Mouse (Mus musculus) embryonic facial prominence, embryonic 11.5 days (tissue): ENCODE data around the gene Fcrl6. TPM values are rescaled to one million over a fixed set of nuclear protein-coding genes. Genes with fewer than 3 reads are reported as not detected.

ENCODE experiments used
- ATAC-seq: fragments of 200-750 bp; cut with Nextera tagmentation; replicated peaks from 2 replicates; pipeline ENCODE4 v1.8.0; 2017; ENCODE audit warnings: low read depth; ENCODE audit not compliant: insufficient number of reproducible peaks, low FRiP score, low TSS enrichment
- DNase-seq: peaks from one replicate; pipeline ENCODE4 v3.0.0-alpha.2; 2015; ENCODE audit warnings: low spot score
- H3K27ac ChIP-seq: fragments of 300-500 bp; sonication (generic); replicated peaks from 2 replicates; pipeline ENCODE4 v1.5.1; 2014; ENCODE audit warnings: mild to moderate bottlenecking, low read depth, low read length, control low read depth
- H3K27me3 ChIP-seq: fragments of 300-500 bp; sonication (generic); 2 replicates; pipeline ENCODE4 v1.6.1; 2014; ENCODE audit warnings: mild to moderate bottlenecking, low read length, moderate library complexity, mixed read lengths; ENCODE audit not compliant: control insufficient read depth, insufficient read depth
- H3K36me3 ChIP-seq: fragments of 300-500 bp; sonication (generic); replicated peaks from 2 replicates; pipeline ENCODE4 v1.6.1; 2014; ENCODE audit warnings: low read depth, mild to moderate bottlenecking, low read length, moderate library complexity, mixed read lengths; ENCODE audit not compliant: control insufficient read depth, insufficient read depth
- H3K4me1 ChIP-seq: fragments of 300-500 bp; sonication (generic); 2 replicates; pipeline ENCODE4 v1.6.1; 2014; ENCODE audit warnings: low read length, mixed read lengths; ENCODE audit not compliant: control insufficient read depth, insufficient read depth
- H3K4me2 ChIP-seq: fragments of 300-500 bp; sonication (generic); 2 replicates; pipeline ENCODE4 v1.6.1; 2014; ENCODE audit warnings: low read depth, mild to moderate bottlenecking, control low read depth, low read length, moderate library complexity
- H3K4me3 ChIP-seq: fragments of 300-500 bp; sonication (generic); 2 replicates; pipeline ENCODE4 v1.5.1; 2014; ENCODE audit warnings: low read depth, low read length, control low read depth
- H3K9ac ChIP-seq: fragments of 300-500 bp; sonication (generic); replicated peaks from 2 replicates; pipeline ENCODE4 v1.6.1; 2014; ENCODE audit warnings: mild to moderate bottlenecking, control low read depth, low read length
- H3K9me3 ChIP-seq: fragments of 300-500 bp; sonication (generic); replicated peaks from 2 replicates; pipeline ENCODE4 v1.6.1; 2016; ENCODE audit warnings: mild to moderate bottlenecking, low read length, inconsistent platforms, mixed read lengths; ENCODE audit not compliant: control insufficient read depth
- WGBS: fragments of 180-500 bp; shearing (Covaris S2); extraction: QIAGEN DNeasy Blood & Tissue Kit; methylation state at CpG from one replicate; pipeline ENCODE4 v1.1.7; 2014; 5-methylcytosine and 5-hydroxymethylcytosine counted together
- polyA plus RNA-seq: library from polyadenylated mRNA; unstranded; fragments of >200 nt; fragmentation: Nextera tagmentation; extraction: Ambion mirVana; gene quantifications from 2 replicates; pipeline ENCODE4 v1.2.1, GENCODE M21; 2014

Gene Fcrl6
- polyA plus RNA-seq = 0.11 and 0.24 TPM in 2 replicates

GRCm38 (mm10) chr1:172602326-172602725 is at the start of gene Fcrl6:
TSS of gene Fcrl6 (minus strand) at chr1:172602551.
- Histone ChIP-seq H3K4me2 (no peak within 1 kb of the TSS), H3K9me3 (no peaks in the 10 kb centered on the region), H3K4me1 (no peaks in the 10 kb centered on the region), H3K4me3 (no peak within 1 kb of the TSS), H3K36me3 (no peaks in the 10 kb centered on the region), H3K27me3 (no peaks in the 10 kb centered on the region), H3K9ac (no peak within 1 kb of the TSS), H3K27ac (no peak within 1 kb of the TSS)
- WGBS = 87% methylated on average over 1 of the region's 1 CpGs
- DNase-seq = no peak
- no peak for ATAC-seq

- no peak overlapping the region for H3K27ac ChIP-seq
- no peaks in the 10 kb centered on the region for H3K27me3 ChIP-seq
- H3K4me2 ChIP-seq = no peak overlapping the region
- H3K4me1 ChIP-seq = no peaks in the 10 kb centered on the region
- no peak for ATAC-seq
- H3K9ac ChIP-seq = no peak overlapping the region
- no peaks in the 10 kb centered on the region for H3K9me3 ChIP-seq
- H3K4me3 ChIP-seq = no peak overlapping the region
- no peaks in the 10 kb centered on the region for H3K36me3 ChIP-seq
- DNase-seq = no peak
- WGBS = 86% methylated on average over 10 of the region's 10 CpGs
These were observed 49.1 kb upstream of the Fcrl6 start for GRCm38 (mm10) chr1:172651288-172651987.

GRCm38 (mm10) chr1:172650519-172651287 is 48.4 kb upstream of the Fcrl6 start:
- Histone ChIP-seq H3K9ac (no peak overlapping the region), H3K27me3 (no peaks in the 10 kb centered on the region), H3K4me3 (no peak overlapping the region), H3K4me2 (no peak overlapping the region), H3K36me3 (no peaks in the 10 kb centered on the region), H3K4me1 (no peaks in the 10 kb centered on the region), H3K9me3 (no peaks in the 10 kb centered on the region), H3K27ac (no peak overlapping the region)
- DNase-seq (peak; percentile 61), ATAC-seq (no peak)
- 62% methylated on average over 8 of the region's 8 CpGs for WGBS

- Histone ChIP-seq H3K27ac (no peak overlapping the region), H3K9ac (no peak overlapping the region), H3K4me3 (no peak overlapping the region), H3K27me3 (no peaks in the 10 kb centered on the region), H3K9me3 (no peaks in the 10 kb centered on the region), H3K4me2 (no peak overlapping the region), H3K36me3 (no peaks in the 10 kb centered on the region), H3K4me1 (no peaks in the 10 kb centered on the region)
- ATAC-seq = no peak
- no peak for DNase-seq
- WGBS = 86% methylated on average over 9 of the region's 9 CpGs
These were observed 47.0 kb upstream of the Fcrl6 start for GRCm38 (mm10) chr1:172649396-172649795.

GRCm38 (mm10) chr1:172647236-172647635 is 44.9 kb upstream of the Fcrl6 start:
- 27% methylated on average over 4 of the region's 4 CpGs for WGBS

GRCm38 (mm10) chr1:172638781-172639180 is 36.4 kb upstream of the Fcrl6 start:
- Histone ChIP-seq H3K27ac (no peak overlapping the region), H3K4me3 (no peak overlapping the region), H3K36me3 (no peaks in the 10 kb centered on the region), H3K9ac (no peak overlapping the region), H3K4me1 (no peaks in the 10 kb centered on the region), H3K4me2 (no peak overlapping the region), H3K9me3 (no peaks in the 10 kb centered on the region), H3K27me3 (no peaks in the 10 kb centered on the region)
- DNase-seq (no peak), ATAC-seq (no peak)
- 43% methylated on average over 2 of the region's 2 CpGs for WGBS

More at GRCm38 (mm10) chr1:172647236-172647635, 44.9 kb upstream of the Fcrl6 start:
- Histone ChIP-seq H3K9me3 (no peaks in the 10 kb centered on the region), H3K27me3 (no peaks in the 10 kb centered on the region), H3K27ac (no peak overlapping the region), H3K4me1 (no peaks in the 10 kb centered on the region), H3K9ac (no peak overlapping the region), H3K4me2 (no peak overlapping the region), H3K4me3 (no peak overlapping the region), H3K36me3 (no peaks in the 10 kb centered on the region)
- DNase-seq = peak; percentile 34
- no peak for ATAC-seq

GRCm38 (mm10) chr1:172637801-172638200 is 35.5 kb upstream of the Fcrl6 start:
- ATAC-seq = no peak
- no peaks in the 10 kb centered on the region for H3K9me3 ChIP-seq
- no peaks in the 10 kb centered on the region for H3K36me3 ChIP-seq
- no peak overlapping the region for H3K27ac ChIP-seq
- DNase-seq = no peak
- no peak overlapping the region for H3K4me2 ChIP-seq
- WGBS = 75% methylated on average over 4 of the region's 4 CpGs
- H3K9ac ChIP-seq = no peak overlapping the region
- H3K27me3 ChIP-seq = no peaks in the 10 kb centered on the region
- H3K4me3 ChIP-seq = no peak overlapping the region
- H3K4me1 ChIP-seq = no peaks in the 10 kb centered on the region

GRCm38 (mm10) chr1:172636266-172636665 is 33.9 kb upstream of the Fcrl6 start:
- Histone ChIP-seq H3K27ac (no peak overlapping the region), H3K9ac (no peak overlapping the region), H3K4me1 (no peaks in the 10 kb centered on the region), H3K9me3 (no peaks in the 10 kb centered on the region), H3K4me2 (no peak overlapping the region), H3K4me3 (no peak overlapping the region), H3K27me3 (no peaks in the 10 kb centered on the region), H3K36me3 (no peaks in the 10 kb centered on the region)
- DNase-seq (no peak), ATAC-seq (no peak)
- WGBS = 91% methylated on average over 5 of the region's 5 CpGs
